Mouse (Mus musculus): Measurements from ENCODE around the gene Lce1m. TPM values are rescaled to one million over a fixed set of nuclear protein-coding genes. Genes with fewer than 3 reads are reported as not detected.
A peak's percentile ranks its signal among the peaks of the same experiment; 100 is the strongest.
"Not testable (repeated sequence)": the region's sequence is repeated elsewhere in the genome, so short reads cannot be mapped to it uniquely, and the experiment has no call there.

The Lce1m gene
- 0.13 TPM in 1 of 2 replicates, not detected in the other for polyA plus RNA-seq (2015; fragmentation: Nextera tagmentation; extraction: Ambion mirVana)

DNA sequence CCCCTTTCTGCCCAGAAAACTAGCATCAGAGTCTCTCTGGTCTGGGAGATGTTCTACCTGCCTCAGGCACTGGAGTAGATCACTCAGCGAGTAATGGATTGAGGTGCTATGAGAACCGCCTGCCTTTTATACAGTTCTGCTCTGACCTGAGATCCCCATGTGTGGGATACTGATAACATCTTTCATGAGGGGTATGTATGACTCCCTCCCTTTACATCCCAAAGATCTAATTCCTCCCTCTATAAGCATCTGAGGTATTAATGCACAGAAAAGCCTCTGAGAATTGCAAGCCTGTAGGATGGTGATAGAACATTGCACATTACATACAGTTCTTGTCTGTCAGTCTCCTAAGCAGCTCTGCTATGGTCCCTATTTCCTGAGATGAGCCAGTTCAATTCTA lies at the start of gene Lce1m:
Gene Lce1m, minus strand, starts transcription at position 101 of the 400 bp plus-strand sequence.
- 82% methylated on average over 2 of the region's 2 CpGs for WGBS
- no peak for TF ChIP-seq CTCF (IDR thresholded peaks at IDR 0.05; ENCODE audit: low read depth)
- no peak for DNase-seq (ENCODE audit: low spot score)

DNA sequence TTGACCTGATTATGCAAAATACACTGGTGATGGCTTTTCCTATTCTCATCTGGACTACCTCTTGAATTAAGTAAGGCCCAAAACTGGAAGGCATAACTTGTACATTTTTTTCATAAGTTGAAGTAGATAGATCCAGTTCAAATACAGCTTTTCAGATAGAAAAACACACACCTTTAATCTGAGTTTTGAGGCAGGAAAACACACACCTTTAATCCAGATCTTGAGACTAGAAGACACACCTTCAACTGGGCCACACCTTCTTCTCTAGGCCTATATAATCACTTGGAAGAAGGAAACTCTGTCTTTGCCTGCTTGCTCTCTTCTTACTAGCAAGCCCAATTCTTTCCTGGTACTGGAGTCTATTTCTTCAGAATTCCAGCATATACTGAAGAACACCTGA lies 49.7 kb upstream of the Lce1m start, which contains the start of gene Gm4858:
Gene Gm4858, plus strand, starts transcription at position 301 of the 400 bp plus-strand sequence.
- H3K4me1 ChIP-seq (replicated peaks; ENCODE audit: insufficient read depth, low read length); H3K27ac ChIP-seq; H3K27me3 ChIP-seq (ENCODE audit: insufficient read depth, low read length); H3K36me3 ChIP-seq (ENCODE audit: insufficient read depth, low read length); H3K4me2 ChIP-seq (ENCODE audit: low read length); ATAC-seq (replicated peaks; ENCODE audit: low FRiP score, low read depth); H3K9ac ChIP-seq (ENCODE audit: low read depth, low read length); H3K9me3 ChIP-seq (replicated peaks; ENCODE audit: low read length); H3K4me3 ChIP-seq (replicated peaks; ENCODE audit: low read depth, low read length); DNase-seq (ENCODE audit: low spot score): not testable (repeated sequence)

More for the DNA sequence above, at the start of gene Lce1m:
- no peaks in the 10 kb centered on the region for H3K9me3 ChIP-seq (replicated peaks; ENCODE audit: low read length)
- no peak within 1 kb of the TSS for H3K4me3 ChIP-seq (replicated peaks; ENCODE audit: low read depth, low read length)
- H3K36me3 ChIP-seq (ENCODE audit: insufficient read depth, low read length): no peaks in the 10 kb centered on the region
- H3K27ac ChIP-seq: no peak within 1 kb of the TSS
- H3K4me2 ChIP-seq (ENCODE audit: low read length): no peak within 1 kb of the TSS
- no peaks in the 10 kb centered on the region for H3K4me1 ChIP-seq (replicated peaks; ENCODE audit: insufficient read depth, low read length)
- no peak within 1 kb of the TSS for H3K9ac ChIP-seq (ENCODE audit: low read depth, low read length)
- ATAC-seq (replicated peaks; ENCODE audit: low FRiP score, low read depth): no peak
- H3K27me3 ChIP-seq (ENCODE audit: insufficient read depth, low read length): no peaks in the 10 kb centered on the region

DNA sequence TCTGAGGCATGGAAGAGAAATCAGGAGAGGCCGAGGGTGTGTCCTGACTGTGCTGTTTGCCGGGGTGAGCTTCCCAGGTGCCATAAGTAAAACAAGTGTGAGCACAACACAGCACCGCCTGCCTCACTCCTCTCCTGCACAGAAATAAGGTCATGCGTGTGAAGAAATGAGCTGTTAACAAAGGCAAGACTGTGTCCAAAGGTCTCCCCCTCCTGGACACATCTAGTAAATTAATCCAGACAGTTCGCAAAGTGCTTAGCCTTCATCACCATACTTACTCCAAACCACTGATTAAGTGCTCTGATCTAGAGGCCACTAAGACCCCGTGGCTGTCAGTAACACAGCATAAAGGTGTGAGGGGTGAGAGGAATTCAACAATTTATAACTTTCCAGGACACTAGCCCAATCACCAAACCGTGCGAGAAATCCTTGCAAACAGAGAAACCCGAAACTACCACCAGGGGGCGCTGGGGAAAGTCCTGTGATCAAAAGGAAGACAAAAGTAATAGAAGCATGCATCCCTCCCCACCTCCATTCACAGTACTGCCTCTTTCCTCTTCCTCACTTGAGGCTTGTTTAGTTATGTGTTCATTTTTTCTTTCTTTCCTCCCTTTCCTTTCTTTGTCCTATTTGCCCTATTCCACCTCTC lies 34.1 kb upstream of the Lce1m start:
- 54% methylated on average over 10 of the region's 10 CpGs for WGBS
- ATAC-seq (replicated peaks; ENCODE audit: low FRiP score, low read depth): no peak; the same call in 1 of the 2 replicates
- TF ChIP-seq CTCF (IDR thresholded peaks at IDR 0.05; ENCODE audit: low read depth): peak; percentile 58
- Histone ChIP-seq H3K4me2 (ENCODE audit: low read length) (no peak overlapping the region), H3K4me1 (replicated peaks; ENCODE audit: insufficient read depth, low read length) (no peaks in the 10 kb centered on the region), H3K9me3 (replicated peaks; ENCODE audit: low read length) (no peaks in the 10 kb centered on the region), H3K9ac (ENCODE audit: low read depth, low read length) (no peak overlapping the region), H3K36me3 (ENCODE audit: insufficient read depth, low read length) (no peaks in the 10 kb centered on the region), H3K27me3 (ENCODE audit: insufficient read depth, low read length) (no peaks in the 10 kb centered on the region), H3K4me3 (replicated peaks; ENCODE audit: low read depth, low read length) (no peak overlapping the region), H3K27ac (no peak overlapping the region)
- no peak for DNase-seq (ENCODE audit: low spot score)

DNA sequence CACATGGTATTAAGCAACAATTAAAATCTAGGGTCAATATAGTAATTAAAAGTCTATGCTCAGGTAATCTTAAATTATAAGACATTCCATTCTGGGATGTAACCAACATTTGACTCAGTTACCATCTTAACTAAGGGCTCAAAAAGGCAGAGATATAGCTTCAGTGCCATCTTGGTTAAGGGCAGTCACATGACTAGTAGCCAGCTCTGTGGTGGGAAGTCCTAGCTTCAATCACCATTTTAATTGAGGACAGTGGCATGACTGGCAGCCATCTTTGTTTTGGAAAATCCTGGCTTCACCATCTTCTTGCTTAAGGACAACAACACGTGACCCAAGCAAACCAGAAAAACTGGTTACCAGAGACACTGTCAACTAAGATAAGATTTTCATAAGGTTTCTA lies 31.3 kb upstream of the Lce1m start:
- no peak for TF ChIP-seq CTCF (IDR thresholded peaks at IDR 0.05; ENCODE audit: low read depth)
- Histone ChIP-seq H3K27me3 (ENCODE audit: insufficient read depth, low read length) (no peaks in the 10 kb centered on the region), H3K27ac (no peak overlapping the region), H3K36me3 (ENCODE audit: insufficient read depth, low read length) (no peaks in the 10 kb centered on the region), H3K9ac (ENCODE audit: low read depth, low read length) (no peak overlapping the region), H3K9me3 (replicated peaks; ENCODE audit: low read length) (no peaks in the 10 kb centered on the region), H3K4me2 (ENCODE audit: low read length) (no peak overlapping the region), H3K4me3 (replicated peaks; ENCODE audit: low read depth, low read length) (no peak overlapping the region), H3K4me1 (replicated peaks; ENCODE audit: insufficient read depth, low read length) (no peaks in the 10 kb centered on the region)
- DNase-seq (ENCODE audit: low spot score): no peak
- ATAC-seq (replicated peaks; ENCODE audit: low FRiP score, low read depth): no peak
- 75% methylated on average over 1 of the region's 1 CpGs for WGBS

DNA sequence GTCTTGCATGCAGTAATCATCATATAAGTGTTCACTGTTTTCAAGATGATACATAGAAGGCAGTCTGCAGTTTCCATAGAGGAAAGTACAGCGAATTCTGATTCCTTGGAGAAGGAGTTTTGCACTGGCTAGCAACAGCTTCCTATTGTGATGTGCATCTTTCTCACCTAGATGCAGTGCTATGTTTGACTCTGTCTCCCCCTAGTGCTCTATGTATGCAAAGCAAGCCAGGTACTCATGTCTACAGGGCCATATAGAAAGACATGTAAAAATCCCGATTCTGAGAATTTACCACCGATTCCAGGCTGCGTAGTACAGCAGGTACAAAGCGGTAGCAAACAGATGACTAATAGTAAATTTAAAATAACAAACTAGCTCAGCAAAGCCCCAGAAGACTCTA lies 12.6 kb upstream of the Lce1m start:
- WGBS: 41% methylated on average over 5 of the region's 5 CpGs
- Histone ChIP-seq H3K9me3 (replicated peaks; ENCODE audit: low read length) (no peaks in the 10 kb centered on the region), H3K4me1 (replicated peaks; ENCODE audit: insufficient read depth, low read length) (no peaks in the 10 kb centered on the region), H3K9ac (ENCODE audit: low read depth, low read length) (no peak overlapping the region), H3K4me3 (replicated peaks; ENCODE audit: low read depth, low read length) (no peak overlapping the region), H3K36me3 (ENCODE audit: insufficient read depth, low read length) (no peaks in the 10 kb centered on the region), H3K4me2 (ENCODE audit: low read length) (no peak overlapping the region), H3K27me3 (ENCODE audit: insufficient read depth, low read length) (no peaks in the 10 kb centered on the region), H3K27ac (no peak overlapping the region)
- peak; percentile 84 for DNase-seq (ENCODE audit: low spot score)
- peak; percentile 77 for ATAC-seq (replicated peaks; ENCODE audit: low FRiP score, low read depth)
- TF ChIP-seq CTCF (IDR thresholded peaks at IDR 0.05; ENCODE audit: low read depth): peak; percentile 87

DNA sequence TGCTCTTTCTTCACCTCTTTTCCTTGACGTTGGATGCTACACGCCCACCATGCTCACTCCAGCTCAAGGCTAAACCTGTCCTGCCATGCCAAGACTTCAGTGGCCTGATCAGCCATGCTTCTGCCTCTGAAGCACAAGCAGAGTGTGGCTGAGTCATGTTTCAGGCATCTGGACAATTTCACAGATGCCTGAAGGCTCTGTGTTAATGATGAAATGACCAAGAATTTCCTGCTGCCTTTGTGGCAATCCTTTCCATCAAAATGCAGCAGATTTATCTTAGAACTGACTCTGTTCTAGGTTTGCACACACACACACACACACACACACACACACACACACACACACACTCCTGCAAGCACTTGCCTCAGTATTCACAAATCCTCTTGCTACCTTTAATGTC lies 6.6 kb upstream of the Lce1m start:
- no peak for TF ChIP-seq CTCF (IDR thresholded peaks at IDR 0.05; ENCODE audit: low read depth)
- no peak for ATAC-seq (replicated peaks; ENCODE audit: low FRiP score, low read depth)
- Histone ChIP-seq H3K4me1 (replicated peaks; ENCODE audit: insufficient read depth, low read length) (no peaks in the 10 kb centered on the region), H3K4me3 (replicated peaks; ENCODE audit: low read depth, low read length) (no peak overlapping the region), H3K27ac (no peak overlapping the region), H3K4me2 (ENCODE audit: low read length) (no peak overlapping the region), H3K27me3 (ENCODE audit: insufficient read depth, low read length) (no peaks in the 10 kb centered on the region), H3K36me3 (ENCODE audit: insufficient read depth, low read length) (no peaks in the 10 kb centered on the region), H3K9ac (ENCODE audit: low read depth, low read length) (no peak overlapping the region), H3K9me3 (replicated peaks; ENCODE audit: low read length) (no peaks in the 10 kb centered on the region)
- 83% methylated on average over 2 of the region's 2 CpGs for WGBS
- DNase-seq (ENCODE audit: low spot score): no peak

All from kidney, postnatal 0 days (tissue).